Mouse (Mus musculus) liver, postnatal 0 days (tissue): ENCODE results near the gene Chst3.

Source experiments
- CTCF ChIP-seq: sonication (generic); IDR thresholded peaks from 2 replicates; pipeline ENCODE4 v1.5.1; 2016; ENCODE audit warnings: antibody characterized with exemption, low read depth
- EP300 ChIP-seq: IDR thresholded peaks from 2 replicates; pipeline ENCODE4 v1.6.1; 2016; ENCODE audit warnings: antibody characterized with exemption, low read depth, mild to moderate bottlenecking

GRCm38 (mm10) chr10:60189534-60190186, 29.4 kb downstream of the Chst3 start:
- TF ChIP-seq EP300 (no peak), CTCF (no peak)
